Mouse (Mus musculus) liver, embryonic 12.5 days (tissue): Measurements from ENCODE around the gene Kalrn. TPM values are rescaled to one million over a fixed set of nuclear protein-coding genes. Genes with fewer than 3 reads are reported as not detected.

Source experiments
- ATAC-seq: fragments of 200-750 bp; cut with Nextera tagmentation; 2 replicates; pipeline ENCODE4 v1.8.0; 2017; ENCODE audit warnings: moderate number of reproducible peaks, mild to moderate bottlenecking, moderate library complexity
- H3K27ac ChIP-seq: fragments of 300-500 bp; sonication (generic); 2 replicates; pipeline ENCODE4 v1.5.1; 2016; ENCODE audit warnings: mild to moderate bottlenecking
- H3K27me3 ChIP-seq: fragments of 300-500 bp; sonication (generic); replicated peaks from 2 replicates; pipeline ENCODE4 v1.6.1; 2016; ENCODE audit warnings: mild to moderate bottlenecking, moderate library complexity
- H3K36me3 ChIP-seq: fragments of 300-500 bp; sonication (generic); 2 replicates; pipeline ENCODE4 v1.6.1; 2016; ENCODE audit warnings: mild to moderate bottlenecking, moderate library complexity
- H3K4me1 ChIP-seq: fragments of 300-500 bp; sonication (generic); 2 replicates; pipeline ENCODE4 v1.6.1; 2016
- H3K4me2 ChIP-seq: fragments of 300-500 bp; sonication (generic); 2 replicates; pipeline ENCODE4 v1.6.1; 2016; ENCODE audit warnings: mild to moderate bottlenecking, moderate library complexity
- H3K4me3 ChIP-seq: fragments of 300-500 bp; sonication (generic); 2 replicates; pipeline ENCODE4 v1.5.1; 2016; ENCODE audit warnings: mild to moderate bottlenecking, moderate library complexity
- H3K9ac ChIP-seq: fragments of 300-500 bp; sonication (generic); 2 replicates; pipeline ENCODE4 v1.6.1; 2016; ENCODE audit warnings: mild to moderate bottlenecking, moderate library complexity
- H3K9me3 ChIP-seq: fragments of 300-500 bp; sonication (generic); replicated peaks from 2 replicates; pipeline ENCODE4 v1.6.1; 2016; ENCODE audit warnings: mild to moderate bottlenecking, moderate library complexity
- WGBS: fragments of 180-500 bp; shearing (Covaris S2); methylation state at CpG from one replicate; pipeline ENCODE4 v1.1.7; 2016; ENCODE audit not compliant: insufficient replicate concordance; 5-methylcytosine and 5-hydroxymethylcytosine counted together
- polyA plus RNA-seq: library from polyadenylated mRNA; unstranded; fragments of >200 nt; fragmentation: Nextera tagmentation; extraction: Ambion mirVana; gene quantifications from 2 replicates; pipeline ENCODE4 v1.2.1, GENCODE M21; 2016

The Kalrn gene
- polyA plus RNA-seq, 1 experiment from 2014 or later, result 18.6 TPM

DNA sequence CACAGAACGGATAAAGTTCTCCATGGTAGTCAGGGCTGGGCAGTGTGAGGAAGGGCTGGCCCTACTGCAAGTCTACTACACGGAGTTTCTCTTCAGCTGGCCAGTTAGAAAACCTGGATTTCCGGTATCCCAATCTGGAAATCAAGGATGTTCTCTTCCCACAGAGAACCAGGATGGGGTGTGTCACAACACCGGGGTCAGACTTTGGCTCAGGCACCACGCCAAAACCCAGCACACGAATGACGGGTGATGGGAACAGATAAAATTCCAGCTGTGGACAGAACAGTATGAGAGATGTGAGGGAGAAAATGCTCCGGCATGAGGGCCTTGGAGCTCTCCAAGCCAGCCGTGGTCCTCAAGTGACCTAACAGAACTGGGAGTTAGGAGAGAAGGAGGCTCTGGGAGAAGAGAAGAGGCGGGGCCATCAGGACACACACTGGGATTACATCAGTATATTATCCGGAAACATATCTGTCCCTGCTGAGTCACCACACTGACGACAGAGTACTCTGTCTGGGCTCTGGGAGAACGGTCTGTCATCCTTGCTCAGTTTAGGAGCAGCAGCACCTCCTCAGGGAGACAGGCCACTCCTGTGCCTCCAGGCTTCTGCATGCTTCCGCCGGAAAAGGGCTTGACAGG lies 201.1 kb downstream of the Kalrn start:
- Histone ChIP-seq H3K4me1 (no peaks in the 10 kb centered on the region), H3K27me3 (no peaks in the 10 kb centered on the region), H3K36me3 (no peaks in the 10 kb centered on the region), H3K4me3 (no peak overlapping the region), H3K9ac (no peak overlapping the region), H3K9me3 (no peaks in the 10 kb centered on the region), H3K4me2 (no peak overlapping the region), H3K27ac (no peak overlapping the region)
- ATAC-seq, result no peak
- WGBS, result 57% methylated on average over 15 of the region's 15 CpGs

DNA sequence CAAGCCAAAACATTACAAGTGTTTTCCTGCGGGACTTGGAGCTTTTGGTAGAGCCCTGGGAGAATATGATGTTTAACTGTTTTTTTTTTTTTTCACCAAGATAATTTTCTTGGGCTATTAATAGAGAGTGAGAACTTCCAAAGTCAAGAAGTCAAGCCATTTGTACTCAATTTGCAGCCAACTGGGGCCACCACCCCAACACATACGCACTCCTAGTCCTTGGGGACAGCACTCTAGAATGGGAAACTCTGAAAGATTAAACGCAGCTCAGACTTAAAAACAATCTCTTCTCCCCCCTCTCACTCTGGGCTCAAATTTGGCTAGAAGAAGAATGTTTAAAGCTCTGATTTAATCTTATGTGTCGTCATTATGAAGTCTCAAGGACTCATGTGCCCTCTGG lies 214.1 kb downstream of the Kalrn start:
- Histone ChIP-seq H3K4me1 (no peaks in the 10 kb centered on the region), H3K36me3 (no peaks in the 10 kb centered on the region), H3K4me2 (no peak overlapping the region), H3K4me3 (no peak overlapping the region), H3K27me3 (no peaks in the 10 kb centered on the region), H3K9ac (no peak overlapping the region), H3K27ac (no peak overlapping the region), H3K9me3 (no peaks in the 10 kb centered on the region)
- WGBS, result 68% methylated on average over 4 of the region's 4 CpGs
- no peak for ATAC-seq

DNA sequence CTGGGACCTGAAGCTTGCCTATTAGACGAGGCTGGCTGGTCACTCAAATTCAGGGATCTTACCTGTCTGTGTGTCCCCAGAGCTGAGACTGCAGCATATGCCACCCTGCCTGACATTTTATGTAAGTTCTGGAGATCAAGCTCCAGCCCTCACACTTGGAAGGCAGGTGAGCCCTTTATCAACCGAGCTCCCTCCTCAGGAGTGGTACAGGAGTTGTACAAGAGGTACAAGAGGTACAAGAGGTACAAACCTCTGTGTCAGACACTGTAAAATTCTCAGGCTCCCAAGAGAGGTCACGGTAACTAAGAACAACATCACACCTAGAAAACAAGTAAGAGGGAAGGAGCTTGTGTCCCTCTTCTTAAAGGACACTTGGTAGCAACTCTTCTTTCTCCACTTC lies 217.8 kb downstream of the Kalrn start:
- Histone ChIP-seq H3K9ac (no peak overlapping the region), H3K27me3 (no peaks in the 10 kb centered on the region), H3K4me1 (no peaks in the 10 kb centered on the region; the same call in 1 of the 2 replicates), H3K4me2 (no peak overlapping the region), H3K4me3 (no peak overlapping the region), H3K27ac (no peak overlapping the region), H3K9me3 (no peaks in the 10 kb centered on the region), H3K36me3 (no peaks in the 10 kb centered on the region)
- WGBS, result 49% methylated on average over 3 of the region's 3 CpGs
- ATAC-seq, result no peak

DNA sequence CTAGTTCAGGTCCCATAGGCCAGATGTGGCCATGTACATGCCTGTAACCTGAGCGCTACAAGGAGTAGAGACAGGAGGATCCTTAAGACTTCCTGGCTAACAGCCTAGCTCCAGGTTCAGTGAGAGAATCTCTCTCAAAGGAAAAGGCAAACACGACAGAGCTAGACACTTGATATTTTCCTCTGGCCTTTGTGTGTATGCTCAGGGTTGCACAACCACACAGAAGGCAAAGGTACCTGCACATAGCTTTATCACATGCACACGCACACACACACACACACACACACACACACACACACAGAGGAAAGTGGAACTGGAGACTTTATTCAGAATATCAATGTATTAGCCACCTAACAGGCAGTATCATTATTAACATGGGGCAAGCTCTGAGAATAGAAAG lies 219.3 kb downstream of the Kalrn start:
- WGBS, result 63% methylated on average over 3 of the region's 3 CpGs
- H3K27ac ChIP-seq, result no peak overlapping the region
- no peaks in the 10 kb centered on the region for H3K27me3 ChIP-seq
- H3K4me1 ChIP-seq, result no peaks in the 10 kb centered on the region; the same call in 1 of the 2 replicates
- no peaks in the 10 kb centered on the region for H3K9me3 ChIP-seq
- H3K4me3 ChIP-seq, result no peak overlapping the region
- ATAC-seq, result no peak
- no peak overlapping the region for H3K4me2 ChIP-seq
- no peak overlapping the region for H3K9ac ChIP-seq
- H3K36me3 ChIP-seq, result no peaks in the 10 kb centered on the region

DNA sequence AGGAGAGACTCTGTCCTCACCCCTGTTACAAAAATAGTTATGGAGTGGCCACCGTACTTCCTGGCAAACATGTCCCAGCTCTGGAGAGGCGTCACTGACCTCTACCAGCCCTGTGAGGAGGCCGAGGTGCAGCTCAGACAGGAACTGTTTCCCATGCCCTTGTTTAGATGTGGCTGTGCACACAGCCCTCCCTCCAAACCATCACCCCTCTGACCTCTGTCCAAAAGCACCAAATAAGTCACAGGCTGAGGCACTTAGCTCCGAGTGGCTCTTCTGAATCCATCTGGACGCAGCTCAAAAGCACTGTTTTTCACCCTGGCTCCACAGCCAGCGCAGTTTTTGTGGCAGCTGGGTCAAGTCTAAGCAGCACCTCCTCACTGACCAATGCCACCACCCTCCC lies 220.6 kb downstream of the Kalrn start:
- no peak overlapping the region for H3K4me3 ChIP-seq
- no peaks in the 10 kb centered on the region for H3K36me3 ChIP-seq
- ATAC-seq, result peak; percentile 72
- H3K9me3 ChIP-seq, result no peaks in the 10 kb centered on the region
- H3K27me3 ChIP-seq, result no peaks in the 10 kb centered on the region
- H3K4me2 ChIP-seq, result no peak overlapping the region
- 44% methylated on average over 6 of the region's 6 CpGs for WGBS
- H3K27ac ChIP-seq, result no peak overlapping the region
- H3K4me1 ChIP-seq, result no peaks in the 10 kb centered on the region; the same call in 1 of the 2 replicates
- no peak overlapping the region for H3K9ac ChIP-seq

DNA sequence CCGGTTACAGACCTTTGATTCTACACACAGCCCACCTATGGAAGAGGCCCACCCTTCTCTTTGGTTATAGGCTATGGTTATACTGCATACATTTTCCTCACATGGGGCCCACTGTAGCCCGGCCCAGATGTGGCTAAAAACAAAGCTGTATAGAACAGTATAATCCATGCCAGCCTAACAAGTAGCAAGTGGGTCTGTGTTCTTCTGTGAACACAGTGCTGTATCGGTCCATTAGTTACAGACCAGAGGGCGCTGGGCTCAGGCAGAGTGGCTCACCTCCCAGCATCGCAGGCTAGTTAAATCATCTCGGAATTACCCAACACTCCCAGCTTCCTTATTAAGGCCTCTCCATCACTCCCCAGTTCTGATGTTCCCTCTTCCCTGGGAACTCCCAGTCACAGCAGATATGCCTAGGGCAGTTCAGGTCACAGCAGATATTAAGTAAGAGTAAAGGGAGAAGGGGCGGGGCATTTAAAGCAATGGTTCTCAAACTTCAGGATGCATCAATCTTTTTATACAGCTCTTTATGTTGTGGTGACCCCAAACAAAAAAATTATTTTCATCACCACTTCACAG lies 221.7 kb downstream of the Kalrn start:
- 69% methylated on average over 7 of the region's 7 CpGs for WGBS
- Histone ChIP-seq H3K27ac (no peak overlapping the region), H3K36me3 (no peaks in the 10 kb centered on the region), H3K4me1 (no peaks in the 10 kb centered on the region; the same call in 1 of the 2 replicates), H3K9ac (no peak overlapping the region), H3K27me3 (no peaks in the 10 kb centered on the region), H3K9me3 (no peaks in the 10 kb centered on the region), H3K4me3 (no peak overlapping the region), H3K4me2 (no peak overlapping the region)
- ATAC-seq, result no peak

DNA sequence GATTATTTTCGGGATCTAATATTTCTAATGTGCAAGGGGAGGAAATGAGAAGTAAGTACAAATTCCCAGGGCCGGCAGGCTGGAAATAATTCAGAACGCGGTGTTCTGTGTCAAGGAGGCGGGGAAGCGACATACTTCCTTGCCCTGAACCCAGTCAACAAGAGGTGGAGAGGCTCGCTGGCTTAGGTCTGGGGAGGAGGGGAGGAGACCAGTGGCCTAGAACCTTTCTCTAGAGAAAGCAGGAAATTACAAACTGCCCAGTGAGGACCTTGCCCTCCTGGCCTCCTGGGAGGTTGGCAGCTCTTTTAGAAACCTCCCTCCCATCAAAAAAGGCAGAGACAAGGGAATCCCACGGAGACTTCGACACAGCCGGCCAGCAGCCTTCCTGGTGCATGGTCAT lies 225.8 kb downstream of the Kalrn start:
- H3K4me3 ChIP-seq, result no peak overlapping the region
- no peak overlapping the region for H3K27ac ChIP-seq

DNA sequence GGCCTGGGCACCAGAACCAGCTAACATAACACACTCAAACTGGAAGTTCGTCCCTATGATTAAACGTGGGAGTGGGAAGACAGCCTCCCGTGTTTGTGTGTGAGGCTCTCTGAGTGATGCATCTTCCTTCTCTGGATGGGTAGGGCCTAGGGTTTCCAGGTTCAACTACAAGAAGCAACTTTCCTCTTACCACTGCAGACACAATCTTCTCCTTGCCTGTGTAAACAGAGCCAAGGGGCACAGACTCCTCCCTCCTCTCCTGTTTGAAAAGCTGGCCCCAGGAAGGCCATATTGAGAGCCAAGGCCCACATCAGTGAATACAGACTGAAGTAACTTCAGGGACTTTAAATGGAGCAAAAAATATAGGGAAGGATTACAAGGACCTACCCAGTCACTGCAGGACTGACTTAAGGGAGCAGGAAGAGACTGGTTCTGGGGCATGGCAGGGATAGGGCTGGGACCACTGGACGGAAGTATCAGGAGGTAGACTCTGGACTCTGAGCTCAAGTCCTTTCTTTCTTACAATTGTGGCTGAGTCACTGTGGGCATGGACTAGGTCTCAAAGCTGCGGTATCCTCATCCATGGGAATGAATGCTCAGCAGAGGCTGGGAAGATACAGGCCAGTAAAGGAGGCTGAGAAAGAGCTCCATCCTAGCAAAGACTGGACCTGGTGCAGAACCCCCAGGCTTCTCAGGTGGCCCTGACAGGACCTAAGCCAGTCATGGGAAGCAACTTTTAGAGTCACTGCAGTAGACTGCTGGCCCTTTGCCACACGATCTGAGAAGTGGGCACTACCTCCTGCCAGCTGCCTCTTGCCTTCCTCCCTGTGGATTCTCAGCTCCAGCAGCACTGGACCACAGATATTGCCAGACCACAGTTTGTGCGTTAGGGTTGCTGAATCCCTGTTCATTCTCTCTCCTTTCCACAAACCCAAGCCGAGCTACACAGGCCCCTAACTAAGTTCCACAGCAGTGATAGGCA lies 228.1 kb downstream of the Kalrn start:
- Histone ChIP-seq H3K4me1 (no peaks in the 10 kb centered on the region; the same call in 1 of the 2 replicates), H3K36me3 (no peaks in the 10 kb centered on the region), H3K4me2 (no peak overlapping the region), H3K4me3 (no peak overlapping the region), H3K27ac (no peak overlapping the region), H3K27me3 (no peaks in the 10 kb centered on the region), H3K9ac (no peak overlapping the region), H3K9me3 (no peaks in the 10 kb centered on the region)
- WGBS, result 60% methylated on average over 8 of the region's 8 CpGs
- ATAC-seq, result no peak

More for the DNA sequence above, 225.8 kb downstream of the Kalrn start:
- Histone ChIP-seq H3K36me3 (no peaks in the 10 kb centered on the region), H3K27me3 (no peaks in the 10 kb centered on the region), H3K4me1 (no peaks in the 10 kb centered on the region), H3K9me3 (no peaks in the 10 kb centered on the region), H3K9ac (no peak overlapping the region), H3K4me2 (no peak overlapping the region)
- 63% methylated on average over 10 of the region's 10 CpGs for WGBS
- ATAC-seq, result no peak

DNA sequence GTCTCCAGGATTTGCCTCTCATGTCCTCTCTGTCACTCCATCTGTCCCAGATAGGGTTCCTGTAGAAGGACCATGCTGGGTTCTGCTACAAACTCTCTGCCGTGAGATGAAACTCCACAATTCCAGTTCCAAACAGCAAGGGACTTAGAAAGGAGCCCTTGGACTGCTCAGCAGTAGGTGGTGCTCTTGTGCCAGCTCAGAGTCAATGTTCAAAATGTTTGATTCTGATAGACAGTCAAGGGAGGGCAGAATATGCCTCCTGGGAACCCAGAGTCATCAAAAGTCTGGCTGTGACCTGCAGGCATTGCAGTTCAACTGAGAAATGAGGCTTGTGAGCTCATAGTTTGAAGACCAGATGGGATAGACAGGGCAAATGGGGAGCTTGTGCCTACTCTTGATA lies 229.4 kb downstream of the Kalrn start:
- Histone ChIP-seq H3K9ac (no peak overlapping the region), H3K9me3 (no peaks in the 10 kb centered on the region), H3K4me3 (no peak overlapping the region), H3K4me1 (no peaks in the 10 kb centered on the region; the same call in 1 of the 2 replicates), H3K27ac (no peak overlapping the region), H3K36me3 (no peaks in the 10 kb centered on the region), H3K27me3 (no peaks in the 10 kb centered on the region), H3K4me2 (no peak overlapping the region)
- ATAC-seq, result no peak
- WGBS, result 48% methylated on average over 1 of the region's 1 CpGs

DNA sequence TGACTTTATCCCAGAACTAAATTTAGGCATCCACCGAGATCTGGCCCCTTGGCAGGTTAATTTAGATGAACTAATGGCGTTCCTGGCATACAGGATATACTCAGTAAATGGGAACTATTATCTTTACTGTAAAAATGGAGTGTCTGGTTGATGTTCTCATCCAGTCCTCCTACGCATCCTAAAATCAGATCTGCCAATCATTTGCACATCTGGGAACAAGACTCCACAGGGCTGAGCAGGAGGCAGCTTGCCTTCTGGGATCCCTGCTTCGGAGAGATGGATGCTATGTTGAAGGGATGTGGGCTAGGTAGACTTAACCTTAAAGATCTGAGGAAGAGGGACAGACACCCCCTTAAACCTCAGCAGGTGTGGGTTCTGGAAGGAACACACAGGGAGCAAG lies 230.2 kb downstream of the Kalrn start:
- WGBS, result 54% methylated on average over 4 of the region's 4 CpGs

DNA sequence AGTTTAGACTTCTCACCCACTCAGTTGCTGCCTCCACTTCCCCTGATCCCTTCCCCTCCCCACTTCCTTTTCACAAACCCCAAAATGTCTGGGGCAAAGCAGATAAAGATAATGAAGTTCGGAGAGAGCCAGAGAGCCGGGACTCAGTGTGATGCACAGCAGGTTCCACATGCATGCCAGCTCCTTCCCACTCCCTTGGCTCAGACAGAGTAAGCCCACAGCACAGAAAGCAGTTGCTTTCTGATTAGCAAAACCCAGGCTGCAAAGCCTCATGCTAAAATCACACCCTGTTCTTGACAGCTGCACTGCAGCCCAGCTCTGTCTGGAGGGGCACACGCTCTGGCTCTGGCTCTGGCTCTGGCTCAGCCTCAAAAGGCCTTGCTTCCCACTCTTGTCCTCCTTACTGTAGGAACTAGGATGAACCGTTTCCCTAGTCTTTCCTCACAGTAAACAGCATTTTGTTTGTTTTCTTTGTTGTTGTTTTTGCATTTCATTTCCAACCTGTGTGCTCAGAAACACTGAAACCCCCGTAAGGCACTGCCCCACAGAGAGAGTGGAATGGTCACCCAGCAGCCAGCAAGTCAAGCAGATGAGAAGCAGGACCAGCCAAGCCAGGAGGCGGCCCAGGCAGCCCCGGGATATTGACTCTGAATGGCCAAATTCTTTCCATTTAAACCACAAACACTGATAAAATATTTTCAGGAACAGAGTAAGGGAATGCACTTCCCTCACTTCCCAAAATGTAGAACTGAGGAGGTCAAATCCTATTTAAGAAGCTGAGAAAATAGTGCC lies 230.8 kb downstream of the Kalrn start:
- H3K4me3 ChIP-seq, result no peak overlapping the region
- no peak overlapping the region for H3K9ac ChIP-seq
- no peaks in the 10 kb centered on the region for H3K36me3 ChIP-seq
- H3K9me3 ChIP-seq, result no peaks in the 10 kb centered on the region
- no peak overlapping the region for H3K4me2 ChIP-seq
- no peaks in the 10 kb centered on the region for H3K27me3 ChIP-seq
- no peaks in the 10 kb centered on the region; the same call in 1 of the 2 replicates for H3K4me1 ChIP-seq
- no peak overlapping the region for H3K27ac ChIP-seq
- 31% methylated on average over 7 of the region's 7 CpGs for WGBS
- ATAC-seq, result no peak

More for the DNA sequence above, 230.2 kb downstream of the Kalrn start:
- H3K9ac ChIP-seq, result no peak overlapping the region
- H3K4me2 ChIP-seq, result no peak overlapping the region
- no peaks in the 10 kb centered on the region for H3K27me3 ChIP-seq
- no peaks in the 10 kb centered on the region for H3K36me3 ChIP-seq
- no peak for ATAC-seq
- H3K4me1 ChIP-seq, result no peaks in the 10 kb centered on the region; the same call in 1 of the 2 replicates
- H3K9me3 ChIP-seq, result no peaks in the 10 kb centered on the region
- no peak overlapping the region for H3K27ac ChIP-seq
- no peak overlapping the region for H3K4me3 ChIP-seq
